Mouse (Mus musculus): ENCODE data around the gene Uxt. TPM values are rescaled to one million over a fixed set of nuclear protein-coding genes. Genes with fewer than 3 reads are reported as not detected.

The Uxt gene
- total and polyA plus RNA-seq, 3 experiments: 38.8 to 42.3 (median 40.1) TPM

GRCm38 (mm10) chrX:20923506-20923905 is 38.3 kb downstream of the Uxt start:
- no peak for TF ChIP-seq MAZ (IDR thresholded peaks at IDR 0.05; ENCODE audit: low read depth, low read length)
- no peak for TF ChIP-seq MYC (IDR thresholded peaks at IDR 0.05; ENCODE audit: low read depth, low read length)
- no peak for TF ChIP-seq IRF4 (IDR thresholded peaks at IDR 0.05; ENCODE audit: low read depth, low read length)
- no peak for TF ChIP-seq JUN (IDR thresholded peaks at IDR 0.05; ENCODE audit: insufficient read depth, low read depth, low read length)
- TF ChIP-seq CHD2 (IDR thresholded peaks at IDR 0.05; ENCODE audit: low read length): no peak
- TF ChIP-seq TCF12 (IDR thresholded peaks at IDR 0.05; ENCODE audit: low read depth, low read length): no peak
- no peak for TF ChIP-seq KAT2A (IDR thresholded peaks at IDR 0.05; ENCODE audit: insufficient replicate concordance, low read length)
- TF ChIP-seq USF2 (conservative IDR thresholded peaks at IDR 0.05; ENCODE audit: low read depth, low read length): no peak
- no peak for TF ChIP-seq JUND (conservative IDR thresholded peaks at IDR 0.05; ENCODE audit: low read depth, low read length)
- no peak for TF ChIP-seq ETS1 (conservative IDR thresholded peaks at IDR 0.05; ENCODE audit: low read depth, low read length)
- no peak for TF ChIP-seq SIN3A (IDR thresholded peaks at IDR 0.05; ENCODE audit: low read length)
- TF ChIP-seq HCFC1 (IDR thresholded peaks at IDR 0.05; ENCODE audit: low read depth, low read length): no peak
- no peak for TF ChIP-seq POLR2A (IDR thresholded peaks at IDR 0.05; ENCODE audit: low read depth, low read length)
- no peak for TF ChIP-seq ZMIZ1 (IDR thresholded peaks at IDR 0.05; ENCODE audit: low read depth, low read length)
- TF ChIP-seq EP300 (IDR thresholded peaks at IDR 0.05; ENCODE audit: low read length): no peak
- TF ChIP-seq NELFE (IDR thresholded peaks at IDR 0.05; ENCODE audit: low read depth, low read length): no peak
- no peak for TF ChIP-seq ZKSCAN1 (IDR thresholded peaks at IDR 0.05; ENCODE audit: borderline replicate concordance, low read depth, low read length)
- no peak for TF ChIP-seq E2F4 (IDR thresholded peaks at IDR 0.05; ENCODE audit: insufficient replicate concordance, low read depth, low read length)
- no peak for TF ChIP-seq PAX5 (IDR thresholded peaks at IDR 0.05; ENCODE audit: low read length)
- no peak for TF ChIP-seq MXI1 (IDR thresholded peaks at IDR 0.05; ENCODE audit: low read depth, low read length)
- in situ Hi-C loops (cut with MboI; ENCODE audit: low pct_ligation_motif_present, low pct_unique_long_range_greater_than_20kb, low sequenced_read_pairs) (no loop called here), dilution Hi-C loops (cut with MboI; ENCODE audit: extremely low pct_ligation_motif_present, extremely low pct_unique_long_range_greater_than_20kb, low sequenced_read_pairs) (no loop called here)
- Histone ChIP-seq H3K36me3 (replicated peaks in 1 of 2; ENCODE audit: control insufficient read depth in 1 of 2, insufficient read depth in 1 of 2, low read length in 1 of 2) (peaks cover 18 to 33% of the 10 kb centered on the region in 2 experiments), H3K4me2 (ENCODE audit: insufficient read depth, low read depth, poor library complexity, severe bottlenecking) (no peak overlapping the region), H3K9ac (ENCODE audit: insufficient read depth, low read depth) (no peak overlapping the region), H3K27ac (ENCODE audit: insufficient read depth, low read depth) (no peak overlapping the region), H3K79me2 (replicated peaks; ENCODE audit: control insufficient read depth, extremely low read depth, insufficient read depth, poor library complexity, severe bottlenecking) (no peaks in the 10 kb centered on the region), H3K4me1 (ENCODE audit: control insufficient read depth in 1 of 2, insufficient read depth in 2 of 2) (no peaks in the 10 kb centered on the region; a peak in 1 of 4 replicates), H3K9me3 (replicated peaks; ENCODE audit: low read length) (no peaks in the 10 kb centered on the region), H3K27me3 (replicated peaks) (peaks cover 11% of the 10 kb centered on the region), H3K4me3 (replicated peaks in 1 of 3; ENCODE audit: low read depth in 2 of 3, low read length in 2 of 3, poor library complexity in 1 of 3) (no peak overlapping the region)
- no peak for DNase-seq (ENCODE audit: extremely low read depth)

GRCm38 (mm10) chrX:20921366-20921765 is 40.5 kb downstream of the Uxt start:
- dilution Hi-C loops (cut with MboI; ENCODE audit: extremely low pct_ligation_motif_present, extremely low pct_unique_long_range_greater_than_20kb, low sequenced_read_pairs) (no loop called here), in situ Hi-C loops (cut with MboI; ENCODE audit: low pct_ligation_motif_present, low pct_unique_long_range_greater_than_20kb, low sequenced_read_pairs) (no loop called here)
- no peak overlapping the region for H3K4me3 ChIP-seq (replicated peaks in 1 of 3; ENCODE audit: low read depth in 2 of 3, low read length in 2 of 3, poor library complexity in 1 of 3)
- TF ChIP-seq PAX5 (IDR thresholded peaks at IDR 0.05; ENCODE audit: low read length): no peak
- no peak for TF ChIP-seq RAD21 (IDR thresholded peaks at IDR 0.05; ENCODE audit: low read depth, low read length)
- TF ChIP-seq CHD1 (IDR thresholded peaks at IDR 0.05; ENCODE audit: low read depth, low read length): no peak
- no peak for TF ChIP-seq HCFC1 (IDR thresholded peaks at IDR 0.05; ENCODE audit: low read depth, low read length)
- TF ChIP-seq MAX (IDR thresholded peaks at IDR 0.05; ENCODE audit: low read length): no peak
- TF ChIP-seq ETS1 (conservative IDR thresholded peaks at IDR 0.05; ENCODE audit: low read depth, low read length): no peak
- no peak for TF ChIP-seq ZMIZ1 (IDR thresholded peaks at IDR 0.05; ENCODE audit: low read depth, low read length)
- TF ChIP-seq NELFE (IDR thresholded peaks at IDR 0.05; ENCODE audit: low read depth, low read length): no peak
- no peak for TF ChIP-seq MYC (IDR thresholded peaks at IDR 0.05; ENCODE audit: low read depth, low read length)
- TF ChIP-seq UBTF (IDR thresholded peaks at IDR 0.05; ENCODE audit: low read depth, low read length): no peak
- no peak for TF ChIP-seq ZKSCAN1 (IDR thresholded peaks at IDR 0.05; ENCODE audit: borderline replicate concordance, low read depth, low read length)
- TF ChIP-seq JUND (conservative IDR thresholded peaks at IDR 0.05; ENCODE audit: low read depth, low read length): no peak
- no peak for TF ChIP-seq MAZ (IDR thresholded peaks at IDR 0.05; ENCODE audit: low read depth, low read length)
- no peak for TF ChIP-seq MEF2A (IDR thresholded peaks at IDR 0.05; ENCODE audit: borderline replicate concordance, low read depth, low read length)
- TF ChIP-seq ZNF384 (IDR thresholded peaks at IDR 0.05; ENCODE audit: low read depth, low read length): no peak
- no peak for TF ChIP-seq CHD2 (IDR thresholded peaks at IDR 0.05; ENCODE audit: low read length)
- H3K79me2 ChIP-seq (replicated peaks; ENCODE audit: control insufficient read depth, extremely low read depth, insufficient read depth, poor library complexity, severe bottlenecking): no peaks in the 10 kb centered on the region
- H3K36me3 ChIP-seq (replicated peaks in 1 of 2; ENCODE audit: control insufficient read depth in 1 of 2, insufficient read depth in 1 of 2, low read length in 1 of 2): peaks cover under 1 to 13% of the 10 kb centered on the region in 2 experiments
- H3K9me3 ChIP-seq (replicated peaks; ENCODE audit: low read length): no peaks in the 10 kb centered on the region
- H3K4me1 ChIP-seq (ENCODE audit: control insufficient read depth in 1 of 2, insufficient read depth in 2 of 2): no peaks in the 10 kb centered on the region; a peak in 1 of 4 replicates
- no peak for DNase-seq (ENCODE audit: extremely low read depth)
- no peak overlapping the region for H3K9ac ChIP-seq (ENCODE audit: insufficient read depth, low read depth)
- H3K4me2 ChIP-seq (ENCODE audit: insufficient read depth, low read depth, poor library complexity, severe bottlenecking): peak overlapping the region; percentile 38; the same call in 1 of the 2 replicates
- H3K27me3 ChIP-seq (replicated peaks): peaks cover 14% of the 10 kb centered on the region
- H3K27ac ChIP-seq (ENCODE audit: insufficient read depth, low read depth): no peak overlapping the region
